Mouse (Mus musculus): ENCODE data around the gene Clic1. TPM values are rescaled to one million over a fixed set of nuclear protein-coding genes. Genes with fewer than 3 reads are reported as not detected.

Clic1 gene
- polyA plus RNA-seq, 1 experiment = not detected

- H3K4me1 ChIP-seq (ENCODE audit: control insufficient read depth, insufficient read depth, low read length) = peaks cover 15% of the 10 kb centered on the region
- 36% methylated on average over 8 of the region's 8 CpGs for WGBS
- peak overlapping the region; percentile 78 for H3K4me3 ChIP-seq (ENCODE audit: insufficient read depth, low read depth, low read length)
- no peak overlapping the region for H3K27ac ChIP-seq (ENCODE audit: insufficient read depth, low read depth, low read length)
- TF ChIP-seq POLR2A (IDR thresholded peaks at IDR 0.05; ENCODE audit: insufficient read depth, low read depth, low read length) (no peak), CTCF (IDR thresholded peaks at IDR 0.05; ENCODE audit: insufficient read depth, low read depth, low read length) (no peak)
Observed at GRCm38 (mm10) chr17:35090166-35090932, 40.6 kb downstream of the Clic1 start.

GRCm38 (mm10) chr17:35092403-35093198 lies 42.8 kb downstream of the Clic1 start:
- Histone ChIP-seq H3K4me1 (ENCODE audit: control insufficient read depth, insufficient read depth, low read length) (peaks cover 31% of the 10 kb centered on the region), H3K27ac (ENCODE audit: insufficient read depth, low read depth, low read length) (no peak overlapping the region), H3K4me3 (ENCODE audit: insufficient read depth, low read depth, low read length) (no peak overlapping the region)
- WGBS = 92% methylated on average over 14 of the region's 14 CpGs
- TF ChIP-seq CTCF (IDR thresholded peaks at IDR 0.05; ENCODE audit: insufficient read depth, low read depth, low read length) (no peak), POLR2A (IDR thresholded peaks at IDR 0.05; ENCODE audit: insufficient read depth, low read depth, low read length) (no peak)

GRCm38 (mm10) chr17:35094475-35095365 lies 45.0 kb downstream of the Clic1 start:
- WGBS = 83% methylated on average over 15 of the region's 15 CpGs

GRCm38 (mm10) chr17:35096597-35096996 lies 46.8 kb downstream of the Clic1 start:
- TF ChIP-seq POLR2A (IDR thresholded peaks at IDR 0.05; ENCODE audit: insufficient read depth, low read depth, low read length) = no peak
- no peak for TF ChIP-seq CTCF (IDR thresholded peaks at IDR 0.05; ENCODE audit: insufficient read depth, low read depth, low read length)
- Histone ChIP-seq H3K27ac (ENCODE audit: insufficient read depth, low read depth, low read length) (no peak overlapping the region), H3K4me3 (ENCODE audit: insufficient read depth, low read depth, low read length) (no peak overlapping the region), H3K4me1 (ENCODE audit: control insufficient read depth, insufficient read depth, low read length) (peaks cover 19% of the 10 kb centered on the region; the same call in 1 of the 2 replicates)
- 81% methylated on average over 12 of the region's 12 CpGs for WGBS

More at GRCm38 (mm10) chr17:35094475-35095365, 45.0 kb downstream of the Clic1 start:
- H3K4me3 ChIP-seq (ENCODE audit: insufficient read depth, low read depth, low read length) = no peak overlapping the region
- H3K4me1 ChIP-seq (ENCODE audit: control insufficient read depth, insufficient read depth, low read length) = peaks cover 31% of the 10 kb centered on the region
- TF ChIP-seq POLR2A (IDR thresholded peaks at IDR 0.05; ENCODE audit: insufficient read depth, low read depth, low read length) (no peak), CTCF (IDR thresholded peaks at IDR 0.05; ENCODE audit: insufficient read depth, low read depth, low read length) (no peak)
- H3K27ac ChIP-seq (ENCODE audit: insufficient read depth, low read depth, low read length) = no peak overlapping the region

GRCm38 (mm10) chr17:35097164-35097655 lies 47.4 kb downstream of the Clic1 start:
- Histone ChIP-seq H3K27ac (ENCODE audit: insufficient read depth, low read depth, low read length) (no peak overlapping the region), H3K4me1 (ENCODE audit: control insufficient read depth, insufficient read depth, low read length) (peaks cover 19% of the 10 kb centered on the region; the same call in 1 of the 2 replicates), H3K4me3 (ENCODE audit: insufficient read depth, low read depth, low read length) (no peak overlapping the region)
- WGBS = 60% methylated on average over 12 of the region's 12 CpGs
- TF ChIP-seq CTCF (IDR thresholded peaks at IDR 0.05; ENCODE audit: insufficient read depth, low read depth, low read length) (no peak), POLR2A (IDR thresholded peaks at IDR 0.05; ENCODE audit: insufficient read depth, low read depth, low read length) (no peak)

- TF ChIP-seq CTCF (IDR thresholded peaks at IDR 0.05; ENCODE audit: insufficient read depth, low read depth, low read length) = no peak
- TF ChIP-seq POLR2A (IDR thresholded peaks at IDR 0.05; ENCODE audit: insufficient read depth, low read depth, low read length) = no peak
- H3K27ac ChIP-seq (ENCODE audit: insufficient read depth, low read depth, low read length) = no peak overlapping the region
- 80% methylated on average over 10 of the region's 10 CpGs for WGBS
Observed at GRCm38 (mm10) chr17:35100196-35100765, 50.5 kb downstream of the Clic1 start.

GRCm38 (mm10) chr17:35101161-35101560 lies 51.4 kb downstream of the Clic1 start:
- Histone ChIP-seq H3K27ac (ENCODE audit: insufficient read depth, low read depth, low read length) (no peak overlapping the region), H3K4me1 (ENCODE audit: control insufficient read depth, insufficient read depth, low read length) (peaks cover 16% of the 10 kb centered on the region), H3K4me3 (ENCODE audit: insufficient read depth, low read depth, low read length) (no peak overlapping the region)
- no peak for TF ChIP-seq POLR2A (IDR thresholded peaks at IDR 0.05; ENCODE audit: insufficient read depth, low read depth, low read length)
- no peak for TF ChIP-seq CTCF (IDR thresholded peaks at IDR 0.05; ENCODE audit: insufficient read depth, low read depth, low read length)
- WGBS = 87% methylated on average over 11 of the region's 11 CpGs

More at GRCm38 (mm10) chr17:35100196-35100765, 50.5 kb downstream of the Clic1 start:
- Histone ChIP-seq H3K4me1 (ENCODE audit: control insufficient read depth, insufficient read depth, low read length) (peaks cover 16% of the 10 kb centered on the region; the same call in 1 of the 2 replicates), H3K4me3 (ENCODE audit: insufficient read depth, low read depth, low read length) (no peak overlapping the region)

GRCm38 (mm10) chr17:35102299-35102698 lies 52.5 kb downstream of the Clic1 start:
- Histone ChIP-seq H3K27ac (ENCODE audit: insufficient read depth, low read depth, low read length) (no peak overlapping the region), H3K4me3 (ENCODE audit: insufficient read depth, low read depth, low read length) (no peak overlapping the region), H3K4me1 (ENCODE audit: control insufficient read depth, insufficient read depth, low read length) (peaks cover 4% of the 10 kb centered on the region)
- 69% methylated on average over 8 of the region's 8 CpGs for WGBS
- no peak for TF ChIP-seq CTCF (IDR thresholded peaks at IDR 0.05; ENCODE audit: insufficient read depth, low read depth, low read length)

Measured in olfactory bulb, adult 2 months (tissue).